Mouse (Mus musculus) hindbrain, embryonic 16.5 days (tissue): ENCODE data around the gene Mdga2. TPM values are rescaled to one million over a fixed set of nuclear protein-coding genes. Genes with fewer than 3 reads are reported as not detected.

ENCODE experiments used
- ATAC-seq: fragments of 200-750 bp; cut with Nextera tagmentation; 2 replicates; pipeline ENCODE4 v1.8.0; 2017; ENCODE audit warnings: moderate TSS enrichment, moderate library complexity
- H3K27ac ChIP-seq: fragments of 300-500 bp; sonication (generic); 2 replicates; pipeline ENCODE4 v1.5.1; 2014; ENCODE audit warnings: low read depth, mild to moderate bottlenecking, control low read depth, low read length, moderate library complexity
- H3K27me3 ChIP-seq: fragments of 300-500 bp; sonication (generic); replicated peaks from 2 replicates; pipeline ENCODE4 v1.6.1; 2014; ENCODE audit warnings: low read length; ENCODE audit not compliant: control insufficient read depth, insufficient read depth
- H3K36me3 ChIP-seq: fragments of 300-500 bp; sonication (generic); 2 replicates; pipeline ENCODE4 v1.6.1; 2014; ENCODE audit warnings: mild to moderate bottlenecking, low read length, moderate library complexity, mixed read lengths; ENCODE audit not compliant: control insufficient read depth, insufficient read depth
- H3K4me1 ChIP-seq: fragments of 300-500 bp; sonication (generic); 2 replicates; pipeline ENCODE4 v1.6.1; 2014; ENCODE audit warnings: low read depth, low read length; ENCODE audit not compliant: control insufficient read depth, insufficient read depth
- H3K4me2 ChIP-seq: fragments of 300-500 bp; sonication (generic); 2 replicates; pipeline ENCODE4 v1.6.1; 2014; ENCODE audit warnings: mild to moderate bottlenecking, low read length, control low read depth, moderate library complexity
- H3K4me3 ChIP-seq: fragments of 300-500 bp; sonication (generic); 2 replicates; pipeline ENCODE4 v1.5.1; 2014; ENCODE audit warnings: mild to moderate bottlenecking, low read length, control low read depth, moderate library complexity
- H3K9ac ChIP-seq: fragments of 300-500 bp; sonication (generic); 2 replicates; pipeline ENCODE4 v1.6.1; 2014; ENCODE audit warnings: low read depth, mild to moderate bottlenecking, control low read depth, low read length, moderate library complexity
- H3K9me3 ChIP-seq: fragments of 300-500 bp; sonication (generic); 2 replicates; pipeline ENCODE4 v1.6.1; 2014; ENCODE audit warnings: mild to moderate bottlenecking, low read length, moderate library complexity; ENCODE audit not compliant: control insufficient read depth
- WGBS: fragments of 180-500 bp; shearing (Covaris S2); extraction: QIAGEN DNeasy Blood & Tissue Kit; methylation state at CpG from one replicate; pipeline ENCODE4 v1.1.7; 2014; 5-methylcytosine and 5-hydroxymethylcytosine counted together
- polyA plus RNA-seq: library from polyadenylated mRNA; unstranded; fragments of >200 nt; fragmentation: Nextera tagmentation; extraction: Ambion mirVana; gene quantifications from 2 replicates; pipeline ENCODE4 v1.2.1, GENCODE M21; 2015

Mdga2 gene
- polyA plus RNA-seq, 1 experiment from 2014 or later = 41.4 TPM

DNA sequence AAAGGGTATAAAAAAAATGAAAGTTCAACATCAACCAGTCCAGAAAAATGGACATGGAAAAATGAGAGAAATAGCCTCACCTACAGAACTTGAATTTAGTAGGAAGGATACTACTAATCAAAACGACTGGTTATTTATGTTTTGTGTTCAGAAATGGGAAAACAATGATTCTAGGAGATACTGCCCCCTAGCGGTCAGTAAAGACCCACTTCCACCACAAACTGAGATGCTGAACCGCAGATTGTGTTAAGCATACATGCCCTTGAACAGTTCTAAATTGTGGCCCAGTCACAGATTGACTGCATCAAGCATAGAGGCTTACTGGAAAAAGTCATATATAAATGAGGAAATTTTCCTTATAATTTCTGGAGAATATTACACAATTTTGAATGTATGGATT, 369.2 kb downstream of the Mdga2 start:
- Histone ChIP-seq H3K4me3 (no peak overlapping the region), H3K27ac (no peak overlapping the region), H3K27me3 (no peaks in the 10 kb centered on the region), H3K4me2 (no peak overlapping the region), H3K4me1 (no peaks in the 10 kb centered on the region), H3K9me3 (no peaks in the 10 kb centered on the region), H3K36me3 (no peaks in the 10 kb centered on the region), H3K9ac (no peak overlapping the region)
- no peak for ATAC-seq
- 32% methylated on average over 3 of the region's 3 CpGs for WGBS

DNA sequence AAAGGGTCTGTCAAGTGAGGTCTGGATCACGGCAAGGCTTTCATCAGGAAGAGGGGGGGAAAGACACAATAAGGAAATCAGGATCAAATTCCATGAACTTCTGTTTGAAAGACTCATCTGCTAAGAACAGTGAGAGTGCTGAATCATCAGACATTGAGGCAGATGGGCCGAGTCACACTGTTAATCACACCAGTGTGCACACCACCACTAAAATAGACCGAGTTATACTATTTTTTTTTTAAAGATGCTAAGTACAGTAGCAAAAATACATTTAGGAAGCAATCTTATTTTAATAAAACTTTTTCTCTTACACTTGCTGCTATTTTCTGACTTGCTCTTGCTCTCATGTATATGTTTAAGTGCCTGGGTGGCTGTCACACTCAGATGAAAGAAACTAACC, 382.0 kb downstream of the Mdga2 start:
- no peaks in the 10 kb centered on the region for H3K4me1 ChIP-seq

DNA sequence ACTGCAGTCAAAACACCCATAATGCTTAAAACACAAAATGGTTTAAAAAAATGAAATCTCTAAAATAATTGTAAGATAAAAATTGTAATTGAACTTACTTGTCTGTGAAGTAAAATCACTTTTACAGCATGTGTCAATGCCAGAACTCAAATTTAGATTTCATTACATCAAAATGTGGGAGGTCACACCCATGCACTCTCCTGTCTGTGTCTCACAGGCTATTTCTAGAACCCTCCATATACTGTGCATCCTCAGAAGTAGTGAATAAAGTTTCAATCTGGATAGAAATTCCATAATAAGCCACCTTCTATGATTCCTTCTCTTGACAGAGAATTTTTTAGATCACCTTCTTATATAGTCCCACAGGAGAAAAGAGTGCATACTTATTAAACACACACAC, 466.7 kb downstream of the Mdga2 start:
- no peak overlapping the region for H3K4me3 ChIP-seq
- no peak overlapping the region for H3K9ac ChIP-seq
- H3K9me3 ChIP-seq = no peaks in the 10 kb centered on the region
- ATAC-seq = no peak
- no peak overlapping the region for H3K27ac ChIP-seq
- H3K36me3 ChIP-seq = no peaks in the 10 kb centered on the region
- H3K27me3 ChIP-seq = no peaks in the 10 kb centered on the region
- no peaks in the 10 kb centered on the region for H3K4me1 ChIP-seq
- no peak overlapping the region for H3K4me2 ChIP-seq

More for the DNA sequence above, 382.0 kb downstream of the Mdga2 start:
- Histone ChIP-seq H3K36me3 (no peaks in the 10 kb centered on the region), H3K4me3 (no peak overlapping the region), H3K27me3 (no peaks in the 10 kb centered on the region), H3K9me3 (no peaks in the 10 kb centered on the region), H3K4me2 (no peak overlapping the region), H3K9ac (no peak overlapping the region), H3K27ac (no peak overlapping the region)
- WGBS = 58% methylated on average over 3 of the region's 3 CpGs
- ATAC-seq = no peak

DNA sequence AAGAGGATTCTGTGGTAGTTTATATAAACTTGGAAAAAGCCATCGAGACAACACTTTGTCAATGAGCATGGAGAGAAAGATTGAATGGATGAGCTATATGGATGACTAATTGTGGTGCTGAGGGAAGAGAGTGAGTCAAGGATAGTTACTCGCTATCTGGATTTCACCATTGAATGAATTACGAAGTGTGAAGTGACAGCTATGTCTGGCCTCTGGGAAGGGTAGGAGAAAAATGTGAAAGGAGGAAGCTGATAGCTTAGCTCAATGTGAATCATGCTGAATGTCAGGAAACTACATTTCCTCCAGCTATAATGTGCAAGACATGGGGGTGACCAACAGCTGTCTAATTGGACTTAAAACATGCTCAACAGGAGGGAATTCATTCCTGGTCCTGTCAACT, 487.8 kb downstream of the Mdga2 start:
- no peaks in the 10 kb centered on the region for H3K36me3 ChIP-seq
- no peak for ATAC-seq
- WGBS = 70% methylated on average over 3 of the region's 3 CpGs

DNA sequence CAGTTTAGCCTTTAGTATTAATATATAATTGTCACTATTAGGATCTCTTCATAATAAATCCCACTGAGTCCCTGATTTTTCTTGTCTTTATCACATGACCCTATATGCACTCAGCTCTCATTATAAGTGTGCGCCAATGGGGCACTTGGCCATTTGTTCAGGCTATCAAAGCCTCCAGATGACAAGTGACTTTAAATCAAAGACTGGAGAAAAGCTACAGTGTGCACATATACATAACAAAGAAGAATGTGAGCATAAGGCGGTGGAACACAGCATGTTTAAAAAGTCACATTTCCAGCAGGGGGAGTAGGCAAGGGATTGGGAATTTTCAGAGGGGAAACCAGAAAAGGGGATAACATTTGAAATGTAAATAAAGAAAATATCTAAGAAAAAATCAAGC, 497.9 kb downstream of the Mdga2 start:
- 24% methylated on average over 2 of the region's 2 CpGs for WGBS
- H3K9me3 ChIP-seq = no peaks in the 10 kb centered on the region
- no peak overlapping the region for H3K9ac ChIP-seq
- no peaks in the 10 kb centered on the region for H3K36me3 ChIP-seq
- H3K4me2 ChIP-seq = no peak overlapping the region
- no peak overlapping the region for H3K4me3 ChIP-seq
- H3K4me1 ChIP-seq = no peaks in the 10 kb centered on the region
- no peak for ATAC-seq
- no peak overlapping the region for H3K27ac ChIP-seq
- H3K27me3 ChIP-seq = no peaks in the 10 kb centered on the region

More for the DNA sequence above, 487.8 kb downstream of the Mdga2 start:
- H3K4me3 ChIP-seq = no peak overlapping the region
- no peaks in the 10 kb centered on the region for H3K9me3 ChIP-seq
- H3K27ac ChIP-seq = no peak overlapping the region
- no peaks in the 10 kb centered on the region for H3K4me1 ChIP-seq
- no peaks in the 10 kb centered on the region for H3K27me3 ChIP-seq
- H3K9ac ChIP-seq = no peak overlapping the region
- H3K4me2 ChIP-seq = no peak overlapping the region

DNA sequence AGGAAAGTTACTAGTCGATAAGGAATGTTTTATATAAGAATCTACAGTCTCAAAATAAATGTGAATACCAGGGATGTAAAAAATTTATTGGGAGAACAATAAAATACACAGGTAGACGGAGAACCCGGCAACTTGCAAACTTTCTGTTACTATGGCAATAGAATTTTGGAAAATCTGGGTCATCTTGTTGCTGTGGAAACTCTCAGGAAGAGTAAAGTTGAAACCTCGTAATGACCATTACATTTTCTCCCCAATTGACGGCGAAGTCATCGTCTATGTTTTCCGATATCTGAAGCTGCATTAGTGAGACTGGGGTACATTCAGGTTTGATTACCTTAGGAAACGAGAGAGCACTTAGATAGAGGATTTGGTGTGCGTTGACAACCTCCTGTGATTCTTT, 514.0 kb downstream of the Mdga2 start:
- no peaks in the 10 kb centered on the region for H3K36me3 ChIP-seq
- H3K4me1 ChIP-seq = no peaks in the 10 kb centered on the region
- no peaks in the 10 kb centered on the region for H3K9me3 ChIP-seq
- H3K27ac ChIP-seq = no peak overlapping the region
- WGBS = 82% methylated on average over 10 of the region's 10 CpGs
- no peak overlapping the region for H3K4me3 ChIP-seq
- H3K4me2 ChIP-seq = no peak overlapping the region
- no peak overlapping the region for H3K9ac ChIP-seq
- no peak for ATAC-seq
- H3K27me3 ChIP-seq = no peaks in the 10 kb centered on the region

DNA sequence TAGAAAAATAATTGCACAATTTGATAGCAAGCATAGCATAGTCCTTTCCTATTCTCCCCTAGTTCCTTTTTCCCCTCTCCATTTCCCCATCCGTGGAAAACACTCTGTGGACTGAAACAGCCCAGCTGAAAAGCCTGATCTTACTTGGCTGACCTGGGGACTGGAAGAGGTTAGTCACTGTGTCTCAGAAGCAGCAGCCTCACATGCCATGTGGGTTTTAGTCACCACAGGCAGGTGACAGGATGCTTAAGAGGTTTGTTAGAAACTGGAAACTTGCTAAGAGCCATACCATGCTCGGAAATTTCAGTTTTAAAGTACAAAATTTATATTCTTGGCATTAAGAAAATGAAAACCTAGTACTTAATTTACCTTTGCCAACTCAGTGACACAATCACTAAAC, 514.9 kb downstream of the Mdga2 start:
- H3K9me3 ChIP-seq = no peaks in the 10 kb centered on the region
- no peaks in the 10 kb centered on the region for H3K27me3 ChIP-seq
- H3K4me3 ChIP-seq = no peak overlapping the region
- H3K4me2 ChIP-seq = no peak overlapping the region
- H3K36me3 ChIP-seq = no peaks in the 10 kb centered on the region
- ATAC-seq = no peak; the same call in 1 of the 2 replicates
- no peaks in the 10 kb centered on the region for H3K4me1 ChIP-seq
- H3K9ac ChIP-seq = no peak overlapping the region
- 25% methylated on average over 2 of the region's 2 CpGs for WGBS
- H3K27ac ChIP-seq = no peak overlapping the region

DNA sequence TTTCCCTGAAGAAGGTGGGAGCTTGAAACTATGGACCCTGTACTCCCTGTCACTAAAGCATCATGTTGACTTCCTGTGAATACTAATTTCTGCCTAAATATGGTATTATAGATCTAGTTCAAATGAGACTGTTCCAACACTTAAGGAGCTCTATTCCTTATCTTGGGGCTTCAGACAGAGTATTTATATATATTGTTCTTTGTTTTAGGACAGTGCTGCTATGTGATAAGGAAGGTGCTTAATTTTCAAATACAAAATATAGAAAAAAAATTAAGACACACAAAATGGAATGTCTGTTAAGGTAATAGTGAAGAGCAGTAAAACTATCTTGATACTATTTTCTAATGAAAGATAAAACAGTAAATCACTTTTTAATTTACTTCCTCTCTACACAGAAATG, 517.3 kb downstream of the Mdga2 start:
- no peak overlapping the region for H3K9ac ChIP-seq
- H3K4me1 ChIP-seq = no peaks in the 10 kb centered on the region
- no peaks in the 10 kb centered on the region for H3K36me3 ChIP-seq
- H3K27me3 ChIP-seq = no peaks in the 10 kb centered on the region
- no peak overlapping the region for H3K4me3 ChIP-seq
- no peak overlapping the region for H3K27ac ChIP-seq
- ATAC-seq = no peak
- H3K9me3 ChIP-seq = no peaks in the 10 kb centered on the region
- no peak overlapping the region for H3K4me2 ChIP-seq

DNA sequence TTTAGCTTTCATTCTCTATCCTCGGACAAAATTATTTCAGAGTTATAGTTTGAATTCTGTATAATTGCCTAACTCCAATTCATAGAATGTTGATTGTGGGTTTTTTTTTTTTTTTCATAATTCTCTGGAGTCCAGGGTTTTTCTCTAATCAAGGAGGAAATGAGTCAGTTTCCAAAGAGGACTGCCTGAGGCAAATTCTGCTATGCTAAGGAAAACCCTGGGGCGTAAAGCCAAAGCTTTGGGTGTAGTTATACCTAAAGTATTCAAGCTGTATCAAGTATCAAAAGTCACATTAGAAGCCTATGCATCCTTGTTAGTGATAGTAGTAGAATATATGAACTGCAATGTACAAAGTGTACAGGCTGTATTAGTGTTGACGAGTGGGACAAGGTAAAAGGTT, 519.6 kb downstream of the Mdga2 start:
- H3K4me1 ChIP-seq = no peaks in the 10 kb centered on the region
- H3K9me3 ChIP-seq = no peaks in the 10 kb centered on the region
- H3K4me3 ChIP-seq = no peak overlapping the region
- no peak overlapping the region for H3K9ac ChIP-seq
- no peak for ATAC-seq
- H3K4me2 ChIP-seq = no peak overlapping the region
- H3K27me3 ChIP-seq = no peaks in the 10 kb centered on the region
- no peaks in the 10 kb centered on the region for H3K36me3 ChIP-seq
- no peak overlapping the region for H3K27ac ChIP-seq
- 94% methylated on average over 3 of the region's 3 CpGs for WGBS

DNA sequence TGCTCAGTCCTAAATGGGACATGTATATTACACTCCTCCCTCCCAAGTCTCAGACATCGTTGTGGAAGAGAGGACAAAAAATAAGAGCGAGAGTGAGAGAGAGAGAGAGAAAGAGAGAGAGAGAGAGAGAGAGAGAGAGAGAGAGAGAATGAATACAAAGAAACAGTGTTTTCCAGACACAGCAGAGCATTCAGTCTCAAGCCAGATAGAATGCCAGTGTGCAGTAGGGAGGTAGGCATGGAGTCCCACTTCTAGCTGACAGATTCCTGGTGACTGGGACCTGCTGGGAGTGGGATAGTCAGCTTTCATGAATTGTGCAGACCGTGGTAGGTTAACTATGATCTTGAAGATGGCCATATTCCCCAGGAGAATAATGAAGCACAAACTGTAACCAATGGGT, 542.8 kb downstream of the Mdga2 start:
- H3K27ac ChIP-seq = no peak overlapping the region
- no peaks in the 10 kb centered on the region for H3K9me3 ChIP-seq
- H3K4me2 ChIP-seq = no peak overlapping the region
- no peaks in the 10 kb centered on the region for H3K27me3 ChIP-seq
- H3K4me1 ChIP-seq = no peaks in the 10 kb centered on the region
- no peak overlapping the region for H3K4me3 ChIP-seq
- no peak for ATAC-seq
- no peaks in the 10 kb centered on the region for H3K36me3 ChIP-seq
- 65% methylated on average over 3 of the region's 3 CpGs for WGBS
- no peak overlapping the region for H3K9ac ChIP-seq
